Mouse (Mus musculus) midbrain, postnatal 0 days (tissue): Measurements from ENCODE around the gene Pcnt. TPM values are rescaled to one million over a fixed set of nuclear protein-coding genes. Genes with fewer than 3 reads are reported as not detected.
A peak's percentile ranks its signal among the peaks of the same experiment; 100 is the strongest.

ENCODE experiments used
- ATAC-seq: fragments of 200-750 bp; cut with Nextera tagmentation; 2 replicates; pipeline ENCODE4 v1.8.0; 2017; ENCODE audit warnings: moderate number of reproducible peaks, mild to moderate bottlenecking, moderate TSS enrichment, moderate library complexity; ENCODE audit not compliant: low FRiP score
- DNase-seq: peaks from one replicate; pipeline ENCODE4 v3.0.0-alpha.2; 2015; ENCODE audit warnings: low spot score
- H3K27ac ChIP-seq: fragments of 300-500 bp; sonication (generic); 2 replicates; pipeline ENCODE4 v1.5.1; 2014; ENCODE audit warnings: low read depth, mild to moderate bottlenecking, low read length, mixed read lengths
- H3K27me3 ChIP-seq: fragments of 300-500 bp; sonication (generic); 2 replicates; pipeline ENCODE4 v1.6.1; 2014; ENCODE audit warnings: low read length, control low read depth, mixed read lengths; ENCODE audit not compliant: insufficient read depth
- H3K36me3 ChIP-seq: fragments of 300-500 bp; sonication (generic); 2 replicates; pipeline ENCODE4 v1.6.1; 2014; ENCODE audit warnings: low read length, control low read depth, mixed read lengths; ENCODE audit not compliant: insufficient read depth
- H3K4me1 ChIP-seq: fragments of 300-500 bp; sonication (generic); 2 replicates; pipeline ENCODE4 v1.6.1; 2014; ENCODE audit warnings: mild to moderate bottlenecking, control low read depth, antibody characterized with exemption, low read length, mixed read lengths; ENCODE audit not compliant: insufficient read depth
- H3K4me2 ChIP-seq: fragments of 300-500 bp; sonication (generic); 2 replicates; pipeline ENCODE4 v1.6.1; 2014; ENCODE audit warnings: low read depth, mild to moderate bottlenecking, low read length, mixed read lengths; ENCODE audit not compliant: poor library complexity, severe bottlenecking
- H3K4me3 ChIP-seq: fragments of 300-500 bp; sonication (generic); 2 replicates; pipeline ENCODE4 v1.5.1; 2014; ENCODE audit warnings: low read depth, mild to moderate bottlenecking, low read length, moderate library complexity
- H3K9ac ChIP-seq: fragments of 300-500 bp; sonication (generic); replicated peaks from 2 replicates; pipeline ENCODE4 v1.6.1; 2014; ENCODE audit warnings: mild to moderate bottlenecking, low read length, moderate library complexity, mixed read lengths; ENCODE audit not compliant: poor library complexity, severe bottlenecking
- H3K9me3 ChIP-seq: fragments of 300-500 bp; sonication (generic); 2 replicates; pipeline ENCODE4 v1.6.1; 2016; ENCODE audit warnings: low read length, control low read depth
- CTCF ChIP-seq: IDR thresholded peaks from 2 replicates; pipeline ENCODE4 v1.5.1; 2016; ENCODE audit warnings: antibody characterized with exemption, mild to moderate bottlenecking
- WGBS: fragments of 180-500 bp; shearing (Covaris S2); extraction: QIAGEN DNeasy Blood & Tissue Kit; methylation state at CpG from one replicate; pipeline ENCODE4 v1.1.7; 2014; 5-methylcytosine and 5-hydroxymethylcytosine counted together
- polyA plus RNA-seq: library from polyadenylated mRNA; unstranded; fragments of >200 nt; fragmentation: Nextera tagmentation; extraction: Ambion mirVana; gene quantifications from 2 replicates; pipeline ENCODE4 v1.2.1, GENCODE M21; 2015
- total RNA-seq: library from RNA; depleted of rRNA; stranded (reverse); fragments of >200 nt; gene quantifications from 2 replicates; pipeline ENCODE4 v1.2.3, GENCODE M21; 2014; rRNA removed

Pcnt gene
- total RNA-seq, result 12.8 and 14.5 TPM in 2 replicates
- polyA plus RNA-seq, result 3.4 and 3.9 TPM in 2 replicates

- Histone ChIP-seq H3K9me3 (no peaks in the 10 kb centered on the region), H3K36me3 (peaks cover 3% of the 10 kb centered on the region; the same call in 1 of the 2 replicates), H3K4me3 (peak within 1 kb of the TSS; percentile 68), H3K27me3 (no peaks in the 10 kb centered on the region), H3K9ac (peak within 1 kb of the TSS; percentile 59), H3K4me2 (peak within 1 kb of the TSS; percentile 77), H3K27ac (peak within 1 kb of the TSS; percentile 85), H3K4me1 (peaks cover 3% of the 10 kb centered on the region)
- peak; percentile 81 for TF ChIP-seq CTCF
- under 1% methylated on average over 78 of the region's 78 CpGs for WGBS
- peak; percentile 100 for ATAC-seq
- DNase-seq, result peak; percentile 98
These were observed at the start of gene Pcnt for GRCm38 (mm10) chr10:76442178-76443088. Gene Pcnt (minus strand): TSS chr10:76442786.

GRCm38 (mm10) chr10:76489205-76489604 is 46.6 kb upstream of the Pcnt start:
- TF ChIP-seq CTCF, result no peak
- H3K4me2 ChIP-seq, result no peak overlapping the region
- peaks cover 70% of the 10 kb centered on the region for H3K36me3 ChIP-seq
- no peak overlapping the region for H3K4me3 ChIP-seq
- H3K9me3 ChIP-seq, result no peaks in the 10 kb centered on the region
- no peak overlapping the region for H3K27ac ChIP-seq
- no peaks in the 10 kb centered on the region for H3K27me3 ChIP-seq
- DNase-seq (no peak), ATAC-seq (no peak)
- no peaks in the 10 kb centered on the region for H3K4me1 ChIP-seq
- WGBS, result 96% methylated on average over 15 of the region's 15 CpGs
- H3K9ac ChIP-seq, result no peak overlapping the region

- Histone ChIP-seq H3K9me3 (no peaks in the 10 kb centered on the region), H3K36me3 (peaks cover 66% of the 10 kb centered on the region), H3K27me3 (no peaks in the 10 kb centered on the region), H3K27ac (no peak overlapping the region), H3K9ac (no peak overlapping the region), H3K4me1 (no peaks in the 10 kb centered on the region), H3K4me3 (no peak overlapping the region), H3K4me2 (no peak overlapping the region)
- 96% methylated on average over 8 of the region's 8 CpGs for WGBS
- no peak for TF ChIP-seq CTCF
- DNase-seq (no peak), ATAC-seq (no peak)
These were observed 45.7 kb upstream of the Pcnt start for GRCm38 (mm10) chr10:76488265-76488664.

DNA sequence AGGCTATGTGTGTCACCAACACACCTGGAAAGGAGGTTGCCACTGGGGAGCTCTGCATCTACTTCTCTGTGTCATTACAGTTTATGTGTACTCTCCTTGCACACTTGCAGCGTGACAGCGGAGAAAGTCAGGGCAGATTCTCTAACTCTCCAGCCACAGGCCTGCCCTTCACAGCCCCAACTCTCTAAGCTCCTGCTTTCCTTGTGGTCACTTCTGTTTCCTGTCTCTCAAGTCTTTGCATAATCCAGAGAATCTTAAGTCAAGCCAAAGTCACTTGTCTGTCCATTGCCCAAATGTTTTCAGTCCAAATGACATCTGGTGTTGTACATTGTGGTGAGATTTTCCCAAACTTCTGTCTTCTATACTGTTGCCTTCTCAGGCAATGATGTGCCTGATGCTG is 43.7 kb upstream of the Pcnt start:
- H3K27me3 ChIP-seq, result no peaks in the 10 kb centered on the region

DNA sequence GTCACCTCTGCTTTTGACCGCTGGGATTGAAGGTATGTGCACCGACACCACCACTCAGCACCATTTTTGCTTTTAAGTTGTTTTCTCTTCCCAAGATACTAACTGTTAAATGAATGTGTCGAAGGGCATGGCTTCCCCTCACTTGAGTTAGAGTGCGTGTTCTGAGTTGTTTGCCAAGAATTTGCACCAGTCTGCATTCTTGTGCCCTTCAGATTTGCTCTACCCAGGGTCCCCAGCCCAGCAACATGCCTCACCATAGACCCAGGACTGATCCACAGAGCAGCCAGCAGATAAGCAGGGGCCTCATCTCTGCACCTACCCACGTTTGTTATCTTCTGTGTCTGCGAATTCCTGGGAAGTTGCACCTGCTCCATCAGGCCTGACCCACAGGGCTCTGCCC is 38.9 kb upstream of the Pcnt start:
- ATAC-seq (no peak), DNase-seq (no peak)
- no peaks in the 10 kb centered on the region for H3K9me3 ChIP-seq
- H3K27me3 ChIP-seq, result no peaks in the 10 kb centered on the region
- H3K27ac ChIP-seq, result no peak overlapping the region
- H3K4me2 ChIP-seq, result no peak overlapping the region
- no peak overlapping the region for H3K9ac ChIP-seq
- peaks cover 77% of the 10 kb centered on the region for H3K36me3 ChIP-seq
- WGBS, result 97% methylated on average over 6 of the region's 6 CpGs
- no peak for TF ChIP-seq CTCF
- no peaks in the 10 kb centered on the region for H3K4me1 ChIP-seq
- no peak overlapping the region for H3K4me3 ChIP-seq

More for the DNA sequence above, 43.7 kb upstream of the Pcnt start:
- no peak for DNase-seq
- Histone ChIP-seq H3K9ac (no peak overlapping the region), H3K4me1 (no peaks in the 10 kb centered on the region), H3K4me2 (no peak overlapping the region), H3K36me3 (peaks cover 75% of the 10 kb centered on the region), H3K27ac (no peak overlapping the region), H3K9me3 (no peaks in the 10 kb centered on the region), H3K4me3 (no peak overlapping the region)
- 97% methylated on average over 2 of the region's 2 CpGs for WGBS
- no peak for ATAC-seq
- TF ChIP-seq CTCF, result no peak

DNA sequence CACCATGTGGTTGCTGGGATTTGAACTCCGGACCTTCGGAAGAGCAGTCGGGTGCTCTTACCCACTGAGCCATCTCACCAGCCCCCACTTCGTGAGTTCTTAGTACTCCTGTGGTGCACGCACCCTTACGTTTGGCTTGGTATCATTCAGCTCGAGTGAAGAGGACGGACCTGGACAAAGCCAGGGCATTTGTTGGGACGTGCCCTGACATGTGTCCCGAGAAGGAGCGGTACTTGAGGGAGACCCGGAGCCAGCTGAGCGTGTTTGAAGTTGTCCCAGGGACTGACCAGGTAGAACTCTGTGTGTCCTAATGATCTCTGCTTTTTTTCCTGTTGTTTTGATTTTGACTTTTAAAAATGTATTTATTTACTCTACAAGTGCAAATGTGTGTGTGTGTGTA is 38.3 kb upstream of the Pcnt start:
- ATAC-seq (no peak), DNase-seq (no peak)
- Histone ChIP-seq H3K27me3 (no peaks in the 10 kb centered on the region), H3K4me2 (no peak overlapping the region), H3K9ac (no peak overlapping the region), H3K36me3 (peaks cover 72% of the 10 kb centered on the region), H3K9me3 (no peaks in the 10 kb centered on the region), H3K4me1 (no peaks in the 10 kb centered on the region), H3K4me3 (no peak overlapping the region), H3K27ac (no peak overlapping the region)
- WGBS, result 96% methylated on average over 12 of the region's 13 CpGs
- TF ChIP-seq CTCF, result no peak
